Mouse (Mus musculus) kidney, adult 9 months (tissue): ENCODE measurements around the gene Igsf9.

Experiments used
- DNase-seq: peaks from one replicate; pipeline ENCODE4 v3.0.0; 2022

The Igsf9 gene

DNA sequence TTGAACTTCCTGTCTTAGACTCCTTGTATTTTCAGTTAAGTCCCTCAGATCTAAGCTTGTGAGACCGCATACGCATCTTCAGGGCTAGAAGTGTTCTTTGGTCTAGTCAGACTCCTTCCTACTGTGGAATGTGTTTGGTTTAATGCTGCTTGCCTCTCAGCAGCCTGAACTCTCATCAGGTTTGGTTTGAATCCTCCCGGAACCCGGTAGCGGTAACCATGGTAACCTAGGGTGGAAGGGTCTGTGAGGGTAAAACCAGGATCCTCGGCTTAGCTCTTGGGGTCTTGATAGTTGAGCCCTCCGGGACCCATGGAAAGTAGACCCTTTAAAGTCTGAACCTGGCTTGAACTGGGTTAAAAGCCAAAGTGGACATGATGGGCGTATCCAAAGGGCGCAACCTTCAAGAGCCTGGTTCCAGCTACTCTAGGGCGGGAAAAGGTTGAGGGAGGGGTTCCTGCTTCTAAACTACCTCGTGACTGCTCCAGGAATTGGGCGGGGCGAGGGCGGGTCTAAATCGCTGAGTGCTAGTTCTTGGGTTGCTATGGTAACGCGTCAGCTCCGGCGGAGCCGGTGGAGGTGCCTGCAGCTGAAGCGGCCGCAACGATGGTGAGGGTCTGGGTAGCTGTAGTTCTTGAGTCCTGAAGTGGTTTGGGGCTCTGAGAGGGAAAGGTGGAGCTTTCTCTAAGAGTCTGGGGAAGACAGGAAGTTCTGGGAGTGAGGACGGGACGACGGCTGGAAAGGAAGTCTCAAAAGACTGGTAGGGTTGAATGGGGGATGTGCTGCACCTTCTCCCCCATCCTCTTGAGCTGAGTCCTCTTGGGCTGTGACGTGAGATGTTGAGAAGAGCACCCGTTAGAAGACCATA is 39.2 kb downstream of the Igsf9 start, which contains the start of gene Cfap45:
Gene Cfap45, plus strand, starts transcription at position 226 of the 865 bp plus-strand sequence.
- DNase-seq = peak; percentile 88

DNA sequence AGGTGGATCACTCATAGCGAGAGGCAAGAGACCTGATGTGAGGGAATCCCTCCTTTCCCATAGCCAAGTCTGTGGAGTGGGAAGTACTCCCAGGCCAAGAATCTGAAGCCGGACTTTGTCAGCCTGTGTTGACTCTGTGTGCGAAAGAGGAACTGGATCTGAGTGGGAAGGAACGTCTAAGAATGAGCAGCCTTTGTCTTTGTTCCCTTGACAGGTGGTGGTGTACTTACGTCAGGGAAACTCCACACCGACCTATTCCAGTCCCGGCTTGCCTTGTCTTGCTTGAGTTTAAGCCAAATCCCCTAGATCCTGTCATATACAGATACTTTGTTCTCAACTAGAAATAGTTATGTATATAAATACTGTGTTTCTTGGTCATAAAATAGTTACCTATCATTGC is 40.9 kb downstream of the Igsf9 start:
- no peak for DNase-seq

DNA sequence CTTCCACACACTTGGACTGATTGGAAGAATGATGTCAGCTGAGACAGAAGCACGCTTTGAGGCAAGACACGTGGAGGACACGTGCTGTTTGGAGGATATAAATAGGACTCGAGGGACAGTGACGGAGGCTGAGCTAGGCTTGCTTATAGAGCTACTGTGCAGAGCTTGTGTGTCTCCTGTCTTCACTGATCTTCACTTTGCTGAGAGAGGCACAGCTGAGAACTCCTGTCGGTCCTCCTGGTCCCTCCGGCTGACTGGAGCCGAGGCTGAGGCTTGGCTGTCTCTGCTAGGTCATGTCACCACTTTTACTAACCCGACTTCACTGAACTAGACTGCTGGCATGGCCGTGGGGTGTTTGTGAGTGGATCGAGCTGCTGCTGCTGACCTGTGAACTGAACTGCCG is 42.1 kb downstream of the Igsf9 start:
- DNase-seq = no peak

DNA sequence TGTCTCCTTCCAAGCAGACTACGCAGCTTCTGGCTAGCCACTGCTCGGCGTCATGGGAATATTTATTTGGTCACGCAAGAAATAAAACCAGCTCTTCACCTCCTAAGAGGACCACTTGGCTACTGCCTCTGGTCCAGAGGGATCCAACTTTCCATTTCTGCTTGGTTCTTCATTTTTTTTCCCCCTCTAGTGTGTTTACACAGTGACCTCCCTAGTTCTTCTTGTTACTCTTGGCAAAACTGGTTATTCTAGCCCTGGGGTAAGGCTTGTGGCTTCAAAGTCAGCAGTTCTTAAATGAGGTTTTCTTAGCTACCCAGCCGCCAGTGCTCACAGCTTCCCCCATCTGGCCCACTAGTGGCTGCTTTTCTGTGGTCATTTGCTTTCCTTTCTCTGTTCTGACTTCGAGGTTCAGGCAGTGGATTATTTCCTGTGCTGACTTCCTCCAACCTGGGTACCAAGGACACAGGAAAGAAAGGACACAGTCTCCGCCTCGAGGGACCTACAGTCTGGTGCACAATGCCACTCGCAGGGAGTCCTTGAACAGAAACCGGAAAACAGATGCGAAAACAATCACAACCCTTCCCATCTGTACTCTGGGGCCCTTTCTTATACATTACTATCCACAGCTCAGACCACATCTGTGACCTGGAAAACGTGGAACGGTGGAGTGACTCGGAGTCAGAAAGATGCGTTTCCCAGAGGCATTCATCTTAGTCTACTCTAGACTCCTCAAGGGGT is 43.6 kb downstream of the Igsf9 start:
- peak; percentile 64 for DNase-seq

DNA sequence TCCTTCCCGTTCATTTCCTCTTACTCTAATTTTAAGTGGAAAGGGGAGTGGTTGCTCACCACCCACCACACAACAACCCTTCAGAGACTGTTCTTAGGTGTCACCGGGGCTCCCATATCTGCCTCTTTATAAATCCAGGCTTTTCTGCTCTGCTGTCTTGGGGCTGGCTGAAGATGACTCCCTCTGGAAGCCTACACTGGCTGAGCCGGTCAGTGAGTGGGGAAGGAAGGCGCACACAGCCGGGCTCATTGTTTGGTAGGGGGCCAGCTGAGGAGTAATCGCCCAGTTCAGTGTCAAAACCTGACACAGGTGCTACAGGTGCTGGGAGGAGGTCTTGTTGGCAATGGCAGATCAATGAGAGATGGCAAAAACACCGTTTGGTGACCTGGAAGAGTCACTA is 44.4 kb downstream of the Igsf9 start:
- no peak for DNase-seq

DNA sequence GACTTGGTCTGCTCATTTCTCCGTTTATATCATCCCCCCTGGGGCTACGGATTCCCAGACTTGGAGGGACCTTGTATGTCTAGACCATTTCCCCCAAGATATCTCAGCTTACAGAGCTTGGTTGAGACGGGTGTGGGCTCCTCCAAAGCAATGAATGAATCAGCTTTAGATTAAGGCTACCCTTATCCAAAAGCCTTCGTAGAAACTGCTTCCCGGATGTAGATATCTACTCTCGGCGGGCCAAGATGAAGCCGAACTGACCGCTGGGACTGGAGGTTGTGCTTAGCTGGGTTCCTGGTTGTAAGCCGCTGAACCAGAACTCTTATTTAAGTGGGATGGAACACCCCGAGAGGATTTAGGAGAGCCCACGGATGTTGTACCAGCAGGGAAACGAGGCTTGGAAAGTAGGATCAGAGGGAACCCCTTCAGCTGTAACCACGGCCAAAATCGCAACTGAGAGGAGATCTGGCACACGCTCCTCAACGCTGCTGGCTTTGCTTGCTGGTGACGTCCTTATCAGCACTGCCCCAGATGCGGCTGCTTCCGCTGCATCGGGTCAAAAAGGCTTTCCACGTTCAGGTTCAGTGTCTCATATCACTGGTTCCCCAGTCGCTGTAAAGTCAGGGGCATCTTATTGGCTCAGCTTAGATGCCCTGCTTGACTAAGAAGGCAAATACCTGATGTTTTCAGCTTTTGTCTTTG is 44.9 kb downstream of the Igsf9 start:
- peak; percentile 48 for DNase-seq

DNA sequence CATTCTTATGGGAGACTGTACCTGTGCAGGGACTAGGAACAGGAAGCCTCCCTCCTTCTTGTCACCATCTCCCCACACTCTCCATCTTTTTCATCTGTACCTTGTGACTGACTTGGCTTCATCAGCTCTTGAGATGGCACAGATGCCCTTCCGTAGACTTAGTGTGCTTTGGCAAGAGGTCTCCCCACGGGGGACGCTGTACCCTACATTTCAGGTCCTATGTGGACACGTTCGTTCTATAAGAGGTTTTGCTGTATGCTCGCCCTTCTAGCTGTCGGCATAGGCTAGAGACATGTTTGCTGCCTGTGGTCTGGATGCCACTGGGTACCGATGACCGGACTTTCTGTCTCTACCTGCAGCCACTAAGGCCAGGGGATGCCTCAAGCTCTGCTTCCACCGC is 45.8 kb downstream of the Igsf9 start:
- no peak for DNase-seq

DNA sequence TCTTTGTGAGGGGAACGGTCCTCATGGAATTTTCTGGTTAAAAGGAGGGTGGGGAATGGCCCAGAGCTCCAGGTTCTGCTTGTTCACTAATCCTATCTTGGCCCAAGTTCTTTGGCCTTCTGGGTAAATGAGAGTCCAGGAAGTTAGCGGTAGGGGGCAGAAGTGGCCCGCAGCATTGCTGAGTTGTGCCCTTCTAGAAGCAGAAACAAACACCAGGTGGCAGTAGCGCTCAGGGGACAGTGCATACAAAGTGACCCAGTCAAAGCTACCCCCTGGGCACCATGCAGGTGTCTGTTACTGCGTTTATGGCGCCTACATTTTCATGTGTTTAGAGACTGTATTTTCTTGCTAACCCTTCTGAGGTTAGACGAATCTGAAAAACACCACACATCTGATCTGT is 47.1 kb downstream of the Igsf9 start:
- DNase-seq = peak; percentile 96

DNA sequence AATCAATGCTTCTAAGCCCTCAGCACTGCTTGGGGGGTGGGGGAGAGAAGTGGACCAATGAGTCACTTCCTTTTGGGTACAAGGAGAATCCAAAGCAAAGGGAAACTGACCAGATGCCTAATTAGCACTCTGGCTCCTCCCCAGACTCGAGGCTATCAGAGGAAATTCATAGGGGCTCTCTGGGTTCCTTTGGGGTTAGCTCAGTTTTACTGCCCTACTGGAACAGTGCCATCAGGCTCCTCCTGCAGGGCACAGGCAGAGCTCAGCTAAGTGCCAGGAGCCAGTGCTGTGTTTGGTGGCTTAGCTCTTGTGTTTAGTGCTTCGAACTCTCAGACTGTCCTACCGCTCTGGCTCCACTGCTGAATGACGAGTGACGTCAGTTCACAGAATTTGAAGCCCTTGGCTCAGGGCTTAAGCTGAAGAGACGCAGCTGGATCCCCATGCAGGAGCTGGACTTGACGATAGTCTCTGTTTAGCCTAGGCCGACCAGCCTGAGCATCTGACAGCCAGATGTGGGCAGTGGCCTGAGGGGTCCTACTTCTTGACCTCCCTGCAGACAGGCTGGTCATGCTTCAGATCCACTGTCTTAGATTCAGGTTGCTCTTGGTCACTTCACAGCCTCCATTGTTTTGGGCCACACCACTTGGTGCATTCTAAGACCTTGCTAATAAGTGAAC is 49.1 kb downstream of the Igsf9 start:
- no peak for DNase-seq

DNA sequence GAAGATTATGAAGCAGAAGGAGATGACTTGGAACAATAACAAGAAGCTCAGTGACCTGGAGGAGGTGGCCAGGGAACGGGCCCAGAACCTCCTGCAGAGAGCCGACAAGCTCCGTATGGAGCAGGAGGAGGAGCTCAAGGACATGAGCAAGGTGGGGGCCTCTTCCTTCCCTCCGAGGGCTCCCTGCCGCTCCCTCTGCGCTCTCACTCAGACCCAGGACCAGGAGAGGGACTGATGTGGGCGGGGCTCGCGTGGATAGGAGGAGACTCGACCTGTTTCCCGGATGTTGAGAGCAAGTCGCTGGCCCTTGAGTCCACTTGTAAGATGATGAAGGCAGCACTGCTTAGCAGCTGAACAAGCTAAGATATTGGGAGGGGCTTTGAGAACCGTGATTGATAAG is 51.0 kb downstream of the Igsf9 start:
- DNase-seq = no peak

DNA sequence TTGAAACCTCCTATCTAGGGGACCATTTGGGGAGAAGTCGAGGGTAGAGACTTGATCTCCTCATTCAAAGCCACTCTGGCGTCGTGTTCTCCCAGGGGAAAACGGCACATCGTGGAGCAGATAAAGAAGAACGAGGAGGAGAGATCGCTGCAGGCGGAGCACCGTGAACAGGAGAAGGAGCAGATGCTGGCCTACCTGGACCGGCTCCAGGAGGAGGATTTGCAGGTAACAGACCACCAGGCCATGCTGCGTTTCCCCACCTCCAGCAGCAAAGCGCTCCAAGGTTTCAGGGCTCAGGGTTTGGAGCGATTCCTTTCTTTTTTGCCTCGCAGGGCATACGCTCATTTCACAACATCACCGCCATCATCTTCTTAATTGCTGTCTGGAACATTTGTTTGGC is 53.5 kb downstream of the Igsf9 start:
- DNase-seq = no peak

DNA sequence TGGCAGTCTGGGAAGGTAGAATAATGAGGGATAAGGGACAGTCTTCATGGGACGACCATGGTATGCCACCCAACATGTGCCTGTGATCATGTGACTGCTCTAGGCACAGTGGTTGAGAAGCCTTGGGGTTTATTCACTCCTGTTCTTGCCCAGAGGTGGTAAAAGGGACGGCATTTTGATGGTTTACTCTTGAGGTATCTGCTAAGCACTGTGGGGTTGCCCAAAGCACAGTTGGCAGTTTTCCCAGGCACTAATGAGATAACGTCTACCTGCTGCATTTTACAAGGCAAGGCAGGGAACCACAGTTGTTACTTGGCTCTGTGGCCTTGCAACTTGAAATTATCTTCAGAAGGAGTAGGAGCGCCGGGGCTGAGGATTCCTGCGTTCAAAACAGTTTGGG is 58.2 kb downstream of the Igsf9 start:
- no peak for DNase-seq

DNA sequence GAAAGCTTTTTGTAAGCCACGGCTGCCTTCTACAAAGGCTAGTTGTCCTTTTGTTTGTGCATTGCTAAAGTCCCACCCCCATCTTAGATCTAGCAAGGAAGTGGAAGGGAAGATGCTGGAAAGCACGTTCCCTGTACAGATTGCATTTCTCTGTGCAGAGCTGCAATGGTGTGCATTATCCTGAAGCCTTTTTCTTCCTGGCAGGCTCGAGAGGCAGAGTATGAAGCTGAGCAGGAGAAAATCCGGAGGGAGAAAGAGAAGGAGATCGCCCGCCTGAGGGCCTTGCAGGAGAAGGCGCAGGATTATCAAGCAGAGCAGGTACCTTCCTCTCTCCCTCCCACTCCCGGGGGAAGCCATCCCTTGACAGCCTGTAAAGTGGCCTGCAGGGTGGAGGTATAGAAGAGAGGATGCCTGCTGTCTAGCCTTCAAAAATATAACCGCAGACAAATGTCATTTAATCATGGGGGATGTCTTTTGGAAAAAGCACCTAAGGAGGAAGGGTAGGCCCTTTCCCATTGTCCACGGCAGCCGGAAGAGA is 58.8 kb downstream of the Igsf9 start:
- no peak for DNase-seq

DNA sequence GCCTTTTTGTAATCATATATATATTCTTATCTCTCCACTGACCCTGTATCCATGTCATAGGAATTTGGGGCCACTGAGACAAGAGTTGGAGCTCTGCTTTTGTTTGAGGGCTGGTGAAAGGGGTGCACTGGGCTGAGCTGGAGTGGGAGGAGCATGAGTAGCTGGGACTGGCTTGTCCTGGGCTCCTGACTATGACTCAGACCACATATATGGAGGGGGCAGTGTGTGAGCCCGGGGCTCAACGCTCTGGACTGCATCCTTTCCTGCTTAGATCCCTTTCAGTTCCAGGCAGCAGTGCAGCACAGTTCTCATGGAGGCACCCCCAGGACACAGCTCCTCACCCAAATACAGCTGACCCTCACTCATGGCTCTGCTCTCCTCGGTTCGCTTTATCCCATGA is 64.5 kb downstream of the Igsf9 start:
- no peak for DNase-seq
